Mouse (Mus musculus) adrenal gland, postnatal 10 days (tissue): ENCODE data around the gene Rnf8. TPM values are rescaled to one million over a fixed set of nuclear protein-coding genes. Genes with fewer than 3 reads are reported as not detected.

ENCODE experiments used
- DNase-seq: peaks from one replicate; pipeline ENCODE4 v3.0.0; 2021; ENCODE audit warnings: mixed read lengths
- total RNA-seq, 2 experiments: library from RNA; stranded (reverse); gene quantifications; 2 replicates each; pipeline ENCODE4 v1.2.3; 2021

The Rnf8 gene
- total RNA-seq, 2 experiments from 2014 or later = 43.1 to 50.7 TPM

DNA sequence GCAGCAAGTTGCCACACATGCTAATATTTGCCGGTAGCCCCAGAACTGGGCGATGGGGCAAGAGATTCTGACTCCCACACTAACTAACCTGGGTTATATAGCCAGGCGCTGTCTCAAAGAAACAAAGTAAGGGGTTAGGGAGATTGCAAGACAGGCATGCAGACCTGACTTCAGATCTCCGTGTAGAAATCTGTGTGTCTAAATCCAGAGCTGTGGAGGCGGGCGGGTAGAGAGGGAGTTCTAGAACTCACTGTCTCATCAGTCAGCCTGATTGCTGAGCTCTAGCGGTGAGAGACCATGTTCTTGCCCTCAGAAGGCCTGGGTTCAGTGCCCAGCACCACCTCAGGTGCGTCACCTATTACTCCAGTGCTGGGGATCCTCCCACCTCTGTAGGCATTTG is 8.9 kb downstream of the Rnf8 start:
- DNase-seq = no peak

DNA sequence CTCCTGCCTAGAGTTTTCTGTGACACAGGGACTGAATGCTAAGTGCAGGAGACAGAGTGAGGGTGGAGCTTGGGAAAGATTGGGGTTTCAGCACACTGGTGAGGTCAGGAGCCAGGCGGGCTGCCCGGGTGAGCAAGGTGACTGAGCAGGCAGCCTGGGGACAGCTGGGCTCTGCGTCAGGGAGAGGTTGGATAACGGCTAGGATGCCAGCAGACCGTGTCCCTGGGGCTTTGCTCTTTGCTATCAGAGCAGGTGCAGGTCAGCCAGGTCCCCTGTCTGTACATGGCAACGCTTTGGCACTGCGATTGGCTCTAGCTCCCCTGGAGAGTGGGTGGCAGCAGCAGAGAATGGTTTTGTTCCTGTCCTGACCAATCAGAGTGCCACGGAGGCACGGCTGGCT is 12.7 kb downstream of the Rnf8 start:
- DNase-seq = peak; percentile 50

DNA sequence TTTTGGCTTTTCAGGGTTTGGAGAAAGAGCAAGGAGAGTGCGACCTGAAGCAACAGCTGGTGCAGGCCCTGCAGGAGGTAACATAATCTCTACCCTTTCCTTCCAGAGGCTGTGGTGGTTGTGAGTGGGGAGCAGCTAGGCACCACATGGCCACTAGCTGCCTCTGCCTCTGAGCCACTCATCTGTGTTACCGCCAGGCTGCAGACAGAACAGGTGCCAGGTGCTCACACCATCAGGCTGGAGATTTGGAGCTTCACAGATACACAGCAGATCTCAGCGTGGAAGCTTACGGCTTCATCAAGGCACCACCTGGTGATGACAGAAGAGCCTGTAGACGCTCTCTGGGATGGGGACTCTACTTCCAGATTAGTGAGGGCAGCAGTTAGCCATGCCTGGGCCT is 14.4 kb downstream of the Rnf8 start:
- no peak for DNase-seq

DNA sequence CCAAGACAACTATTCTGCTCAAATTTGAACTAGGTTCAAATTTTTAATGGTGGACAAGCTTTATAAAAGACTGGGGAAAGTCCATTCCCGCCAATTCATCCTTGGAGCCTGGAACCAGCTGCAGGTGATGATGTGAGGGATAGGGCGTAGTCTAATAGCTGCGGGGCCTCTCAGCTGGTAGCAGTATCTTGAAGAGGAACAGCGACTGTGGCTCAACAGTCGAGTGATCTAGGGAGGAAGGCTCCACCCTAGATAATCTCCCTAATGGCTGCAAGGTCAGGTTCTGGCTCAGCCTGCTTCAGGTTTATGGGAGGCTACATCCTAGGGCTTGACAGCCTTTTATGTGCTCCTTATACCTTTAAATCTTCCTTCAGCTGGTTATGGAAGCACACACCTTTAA is 15.0 kb downstream of the Rnf8 start:
- no peak for DNase-seq

DNA sequence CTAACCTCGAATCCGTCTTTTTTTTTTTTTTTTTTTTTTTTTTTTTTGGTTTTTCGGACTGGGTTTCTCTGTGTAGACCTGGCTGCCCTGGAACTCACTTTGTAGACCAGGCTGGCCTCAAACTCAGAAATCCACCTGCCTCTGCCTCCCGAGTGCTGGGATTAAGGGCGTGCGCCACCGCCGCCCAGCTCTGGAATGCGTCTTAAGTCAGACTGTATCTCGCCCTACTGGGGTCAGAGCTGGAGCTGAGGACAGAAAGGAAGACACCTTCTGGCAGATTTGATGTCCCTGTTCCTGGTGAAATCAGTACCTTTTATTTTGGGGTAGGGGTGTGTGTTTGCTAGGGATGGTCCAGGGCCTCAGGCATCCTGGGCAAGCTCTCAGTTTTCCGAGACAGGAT is 17.7 kb downstream of the Rnf8 start:
- DNase-seq = no peak

DNA sequence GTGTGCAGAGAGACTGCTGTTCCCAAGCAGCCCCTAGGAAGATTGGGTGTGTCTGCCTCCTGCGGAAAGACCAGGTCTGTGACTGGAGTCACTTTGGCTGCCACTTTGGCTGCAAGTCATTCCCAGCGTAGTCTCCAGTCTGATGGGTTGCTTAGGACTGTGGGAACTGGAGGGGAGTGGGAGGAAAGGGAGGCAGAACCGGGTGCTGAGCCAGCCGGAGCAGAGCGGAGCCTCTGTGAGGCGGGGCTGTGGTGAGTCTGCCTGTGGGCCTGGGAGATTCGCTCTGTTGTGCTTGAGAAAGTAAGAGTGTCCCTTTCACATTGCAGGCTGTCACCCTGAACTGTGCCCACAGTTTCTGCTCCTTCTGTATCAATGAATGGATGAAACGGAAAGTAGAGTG is 20.9 kb downstream of the Rnf8 start:
- DNase-seq = no peak

DNA sequence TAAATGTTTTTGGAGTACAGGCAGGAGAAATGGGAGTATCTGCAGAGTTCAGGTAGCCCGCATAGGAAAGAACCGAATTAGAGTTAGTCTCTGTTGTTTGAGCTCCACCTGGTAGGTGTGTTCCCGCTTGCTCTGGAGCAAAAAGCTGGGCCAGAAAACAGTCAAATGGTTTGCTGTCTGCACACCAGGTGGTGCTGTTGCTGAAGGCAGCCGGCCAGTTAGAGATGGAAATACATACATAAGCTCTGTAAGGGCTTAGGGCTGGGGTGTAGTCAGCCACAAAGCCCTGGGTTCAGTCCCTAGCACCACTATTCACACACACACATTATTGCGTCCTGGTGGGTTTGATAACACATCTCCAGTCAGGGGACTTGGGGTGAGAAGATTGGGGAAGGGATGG is 21.5 kb downstream of the Rnf8 start:
- DNase-seq = peak; percentile 56

DNA sequence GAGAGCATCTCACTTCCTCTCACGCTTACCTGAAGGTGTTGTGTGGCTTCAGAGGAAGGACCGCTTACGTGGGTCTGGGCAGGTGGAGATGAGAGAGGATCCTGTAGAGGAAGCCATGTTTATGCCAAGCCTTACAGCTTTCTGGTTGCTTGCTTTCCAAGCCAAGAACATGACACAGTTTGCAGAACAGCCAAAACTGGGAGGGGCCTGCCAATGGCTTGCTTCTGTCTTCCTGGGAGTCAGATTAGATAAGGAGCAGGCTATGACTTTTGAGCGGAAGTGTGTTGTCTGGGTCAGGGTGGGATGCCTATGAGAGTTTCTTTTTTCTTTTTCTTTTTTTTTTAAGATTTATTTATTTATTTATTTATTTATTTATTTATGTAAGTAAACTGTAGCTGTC is 22.8 kb downstream of the Rnf8 start:
- DNase-seq = peak; percentile 49

DNA sequence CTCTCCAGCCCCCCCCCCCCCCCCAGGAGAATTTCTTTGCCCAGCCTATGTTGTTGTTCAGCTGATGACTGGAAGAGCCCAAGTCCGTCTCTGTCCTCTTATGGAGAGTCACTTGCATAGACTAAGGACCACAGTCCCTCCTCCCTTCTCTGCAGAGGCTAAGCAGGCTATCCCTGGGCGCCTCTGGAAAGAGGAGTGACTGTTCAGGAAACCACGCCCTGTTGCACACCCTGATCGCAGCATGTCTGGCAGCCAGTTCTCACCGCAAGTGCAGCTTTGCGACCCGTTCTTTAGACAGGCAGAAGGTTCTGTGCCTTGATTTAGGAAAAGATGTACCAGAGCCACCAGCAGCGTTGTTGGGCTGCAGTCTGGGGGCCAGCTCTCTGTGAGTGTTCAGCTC is 23.3 kb downstream of the Rnf8 start:
- no peak for DNase-seq

DNA sequence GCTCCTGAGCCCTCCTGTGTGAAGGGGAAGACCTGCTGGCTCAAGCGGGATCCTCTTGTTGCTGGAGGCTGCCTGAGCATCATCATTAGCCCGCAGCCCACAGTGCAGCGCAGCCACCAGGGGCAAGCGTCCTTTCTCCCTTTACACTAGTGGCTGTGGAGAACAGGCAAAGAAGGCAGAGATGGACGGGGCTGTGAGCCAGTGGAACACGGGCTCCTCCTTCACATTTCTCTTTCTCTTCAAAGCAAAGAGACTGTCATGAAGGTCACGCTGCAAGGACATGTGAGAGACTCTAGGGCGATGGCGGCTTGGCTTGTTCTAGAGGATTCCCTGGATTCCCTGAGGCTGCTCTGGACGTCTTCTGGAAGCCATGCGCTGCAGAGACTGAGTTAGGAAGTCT is 26.4 kb downstream of the Rnf8 start:
- DNase-seq = peak; percentile 75

DNA sequence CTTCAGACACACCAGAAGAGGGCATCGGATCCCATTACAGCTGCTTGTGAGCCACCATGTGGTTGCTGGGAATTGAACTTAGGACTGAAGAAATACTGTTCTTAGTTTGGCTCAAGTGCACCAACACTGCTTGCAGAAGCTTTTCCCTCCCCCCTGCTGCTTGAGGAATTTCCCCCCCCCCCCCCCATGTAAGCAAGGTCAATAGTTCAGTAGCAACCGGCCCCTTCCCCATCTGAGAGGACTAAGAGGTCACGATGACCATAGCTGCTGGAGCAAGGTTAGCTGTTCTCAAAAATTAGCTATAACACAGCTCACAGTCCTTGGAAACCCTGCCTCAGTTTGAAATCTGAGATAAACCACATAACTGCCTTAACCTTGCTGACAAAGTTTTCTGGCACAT is 27.6 kb downstream of the Rnf8 start:
- no peak for DNase-seq

DNA sequence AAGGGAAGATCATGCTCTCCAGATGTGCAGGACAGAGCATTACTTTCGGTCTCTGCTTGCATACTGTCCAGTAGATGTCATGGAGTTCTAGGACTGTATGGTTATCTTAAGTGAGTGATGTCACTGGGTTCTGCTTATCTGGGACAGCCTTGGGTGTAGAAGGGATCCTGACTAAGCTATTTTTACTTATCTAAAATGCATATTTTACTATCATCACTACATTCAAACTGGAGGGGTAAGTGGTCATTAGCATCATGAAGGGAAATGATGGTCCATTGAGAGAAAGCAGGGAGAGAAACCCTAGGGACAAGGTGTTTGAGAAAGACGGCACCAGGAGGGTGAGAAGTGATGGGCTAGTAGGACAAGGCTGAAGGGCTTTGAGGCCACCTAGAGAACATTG is 43.7 kb downstream of the Rnf8 start:
- no peak for DNase-seq

DNA sequence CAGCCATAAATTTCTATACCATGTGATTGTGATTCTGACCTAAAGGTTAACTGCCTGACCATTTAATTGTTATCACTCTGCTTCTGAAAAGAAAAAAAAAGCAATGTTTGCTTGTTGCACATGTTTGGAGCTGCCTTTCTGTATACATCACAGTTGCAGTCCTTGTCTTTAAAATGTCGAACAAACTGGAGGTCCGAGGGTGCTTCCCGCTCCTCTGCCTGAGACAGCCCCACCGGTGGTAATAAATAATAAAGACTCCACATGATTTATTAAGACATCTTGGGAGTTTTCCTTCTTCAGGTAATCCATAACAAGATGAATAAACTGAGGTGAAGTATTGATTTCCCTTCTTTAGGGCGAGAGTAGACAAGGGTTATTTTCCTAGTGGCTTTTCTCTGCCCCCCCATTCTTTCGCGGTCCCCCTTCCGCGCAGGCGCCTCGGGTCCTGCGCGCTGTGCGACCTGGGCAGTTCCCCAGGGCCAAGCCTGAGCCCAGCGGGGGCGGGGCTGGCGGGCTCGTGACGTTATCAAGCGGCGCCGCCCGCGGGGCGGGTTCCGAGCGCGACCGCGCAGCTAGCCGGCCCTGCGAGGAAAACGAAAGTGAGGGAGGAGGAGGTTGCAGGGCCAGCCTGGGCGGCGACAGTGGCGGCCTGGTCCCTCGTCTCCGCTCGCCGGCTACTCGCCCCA is 45.6 kb downstream of the Rnf8 start, which contains the start of gene Cmtr1:
Gene Cmtr1 (plus strand): TSS at position 520 of the 686 bp plus-strand sequence.
- DNase-seq = peak; percentile 99

DNA sequence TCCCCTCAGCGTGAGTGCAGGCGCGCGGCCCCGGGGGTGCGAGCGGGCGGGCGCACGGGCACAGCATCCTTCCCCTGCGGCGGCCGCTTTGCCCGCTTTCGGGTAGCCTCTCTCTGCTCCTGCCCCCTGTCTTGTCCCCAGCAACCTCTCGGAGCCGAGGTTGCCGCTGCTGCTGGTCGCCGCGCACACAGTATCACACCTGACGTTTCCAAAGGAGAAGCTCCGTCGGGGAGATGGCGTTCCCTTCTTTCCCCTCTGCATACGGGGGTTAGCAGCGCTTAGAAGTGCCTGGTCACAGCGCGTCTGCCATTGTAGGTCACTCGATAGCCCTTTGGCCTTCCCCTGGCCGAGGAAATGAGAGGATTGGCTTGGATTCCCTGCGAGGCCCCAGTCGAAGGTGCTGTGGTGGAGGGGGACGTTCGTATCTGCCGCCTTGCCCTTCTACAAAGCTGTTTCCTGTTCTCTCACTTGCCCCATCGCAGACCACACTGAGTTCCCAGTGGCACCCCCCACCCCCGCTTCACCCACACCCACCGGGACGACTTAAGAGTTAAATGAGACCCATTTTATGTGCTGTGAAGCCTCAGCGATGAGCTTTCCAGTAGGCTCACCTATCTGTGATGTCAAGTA is 46.3 kb downstream of the Rnf8 start:
- no peak for DNase-seq

DNA sequence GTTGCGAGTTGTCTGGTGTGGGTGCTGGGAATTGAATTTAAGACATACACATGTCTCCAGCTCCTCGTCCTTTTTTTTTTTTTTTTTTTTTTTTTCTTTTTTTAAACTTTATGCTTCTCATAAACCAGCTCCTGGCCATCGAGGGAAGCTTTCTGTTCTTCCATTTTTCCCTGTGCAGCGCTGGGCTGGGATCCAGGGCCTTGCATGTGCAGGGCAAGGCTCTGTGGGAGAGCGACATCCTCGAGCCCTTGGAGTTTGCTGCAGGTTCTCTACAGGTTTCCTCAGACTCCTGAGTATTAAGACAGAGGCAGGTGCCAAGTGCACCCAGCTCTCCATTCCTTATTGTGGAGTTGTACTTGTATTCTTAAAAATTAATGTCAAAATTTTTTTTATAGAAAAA is 47.6 kb downstream of the Rnf8 start:
- peak; percentile 28 for DNase-seq

DNA sequence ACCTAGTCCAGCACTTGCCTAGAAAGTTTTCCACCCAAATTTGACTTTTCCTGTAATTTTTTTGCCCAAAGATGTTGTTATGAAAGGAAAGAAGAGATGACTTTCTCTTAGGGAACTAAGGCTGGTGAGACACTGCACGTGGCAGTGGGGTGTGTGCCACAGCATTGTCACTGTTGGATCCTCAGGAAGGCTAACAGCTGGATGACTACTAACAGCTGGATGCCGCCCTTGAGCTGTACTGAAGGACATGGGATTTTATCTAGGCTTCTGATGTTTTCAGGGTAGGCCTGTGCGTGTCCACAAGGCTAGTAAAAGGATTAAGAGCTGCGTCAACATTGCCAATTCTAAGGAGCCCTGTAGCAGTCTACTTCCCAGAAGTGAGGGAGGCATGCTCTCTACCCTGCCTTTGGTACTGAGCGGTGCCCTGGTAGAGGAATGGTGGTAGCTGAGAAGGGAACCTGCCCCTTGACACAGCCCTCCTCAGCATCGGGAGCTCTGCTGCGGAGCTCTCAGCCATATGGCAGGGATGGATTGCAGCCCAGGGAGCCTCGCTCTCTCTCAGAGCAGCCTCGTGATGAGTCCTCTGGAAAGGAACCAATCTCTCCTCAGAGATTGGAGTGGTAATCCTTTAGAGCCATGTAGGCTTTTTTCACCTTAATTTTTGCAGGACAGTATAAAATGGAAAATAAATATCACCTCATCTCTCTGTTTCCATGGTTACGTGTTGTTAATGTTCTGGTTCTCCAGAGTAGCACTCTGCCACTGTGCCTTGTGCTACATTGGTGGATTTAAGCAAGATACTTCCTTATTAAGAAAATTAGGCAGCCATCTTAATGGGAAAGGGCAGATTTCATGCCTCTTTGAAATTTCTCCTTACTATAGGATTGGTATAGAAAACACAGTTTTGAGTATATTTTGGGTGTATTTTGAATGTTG is 53.7 kb downstream of the Rnf8 start:
- peak; percentile 31 for DNase-seq

DNA sequence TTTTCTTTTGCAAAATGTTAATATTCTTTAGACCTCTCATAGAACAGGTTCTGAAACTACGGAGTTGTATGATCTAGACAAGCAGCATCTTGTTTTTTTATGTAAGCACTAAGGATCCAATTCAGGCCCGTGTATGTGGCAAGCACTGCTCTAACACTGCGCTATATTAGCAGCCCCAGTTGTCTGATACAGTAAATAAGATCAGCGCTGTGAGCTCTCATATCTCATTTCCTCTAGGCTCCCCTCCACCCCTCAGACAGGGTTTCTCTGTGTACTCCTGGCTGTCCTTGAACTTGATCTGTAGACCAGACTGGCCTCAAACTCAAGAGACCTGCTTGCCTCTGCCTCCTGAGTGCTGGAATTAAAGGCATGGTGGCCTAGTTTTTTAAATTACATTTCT is 54.4 kb downstream of the Rnf8 start:
- no peak for DNase-seq

DNA sequence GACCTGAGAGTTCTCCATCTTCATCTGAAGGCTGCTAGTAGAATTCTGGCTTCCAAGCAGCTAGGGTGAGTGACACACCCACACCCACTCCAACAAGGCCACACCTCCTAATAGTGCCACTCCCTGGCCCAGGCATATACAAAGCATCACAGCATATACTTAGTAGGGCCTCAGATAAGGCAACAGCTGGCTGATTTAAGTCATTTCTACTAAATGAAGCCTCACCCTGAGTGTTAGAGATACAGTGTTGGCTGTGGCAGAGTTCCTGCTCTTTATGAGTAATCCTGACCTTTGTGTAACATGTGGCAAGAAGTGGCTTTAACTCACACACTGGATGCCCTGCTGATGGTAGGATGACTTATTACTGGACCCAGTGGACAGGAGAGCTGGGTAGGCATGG is 55.3 kb downstream of the Rnf8 start:
- DNase-seq = peak; percentile 19

DNA sequence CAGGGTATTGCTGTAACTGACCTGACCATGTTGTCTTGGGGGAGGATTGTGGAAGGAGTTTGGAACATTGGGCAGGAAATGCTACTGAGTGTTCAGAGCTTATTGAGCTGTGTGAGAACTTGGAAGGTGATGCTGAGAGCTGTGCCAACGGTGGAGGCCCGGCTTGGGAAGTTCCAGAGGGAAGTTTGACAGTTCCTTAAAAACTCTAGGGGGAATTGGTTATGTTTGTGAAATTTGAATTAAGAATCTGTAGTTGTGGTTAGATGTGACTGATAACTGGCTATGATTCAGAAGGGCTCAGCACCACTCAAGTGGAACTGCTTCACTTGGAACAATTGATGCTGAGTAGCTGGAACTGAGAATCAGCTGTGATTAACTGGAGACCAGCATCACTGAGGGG is 56.4 kb downstream of the Rnf8 start:
- no peak for DNase-seq

DNA sequence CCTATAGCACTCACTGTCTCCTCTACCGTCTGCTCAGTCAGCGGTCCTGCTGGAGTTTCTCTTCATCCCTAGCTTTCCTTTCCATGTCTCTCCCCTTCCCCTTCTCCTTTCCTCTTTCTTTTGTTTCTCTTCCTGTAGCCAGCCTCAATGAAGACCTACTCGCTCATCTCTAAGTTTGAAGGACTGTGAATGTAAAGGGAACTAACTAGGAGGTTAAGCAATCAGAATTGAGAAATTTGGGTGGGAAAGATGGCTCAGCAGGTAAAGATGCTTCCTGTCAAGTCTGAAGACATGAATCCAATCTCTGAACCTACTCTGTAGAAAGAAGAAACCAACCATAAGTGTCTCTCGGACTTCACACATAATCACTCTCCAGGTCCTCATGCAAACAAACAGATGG is 58.7 kb downstream of the Rnf8 start:
- DNase-seq = no peak

DNA sequence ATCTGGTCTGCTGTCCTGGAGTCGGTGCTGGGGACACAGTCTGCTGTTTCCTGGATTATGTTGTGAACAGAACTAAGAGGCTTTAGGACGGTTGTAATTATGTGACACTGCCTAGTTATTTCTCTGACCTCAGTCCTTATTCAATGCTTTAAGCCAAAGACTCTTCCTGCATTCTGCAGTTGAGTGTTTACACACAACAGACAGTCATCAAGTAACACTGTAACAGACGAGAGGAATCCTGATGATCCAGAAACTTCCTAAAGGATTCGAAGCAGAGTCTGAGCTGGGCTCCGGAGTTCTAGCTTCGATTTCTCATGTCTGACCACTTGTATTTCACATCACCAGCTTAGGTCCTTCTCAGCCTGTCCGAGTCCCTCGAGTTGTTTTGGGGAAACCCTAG is 63.9 kb downstream of the Rnf8 start:
- no peak for DNase-seq

DNA sequence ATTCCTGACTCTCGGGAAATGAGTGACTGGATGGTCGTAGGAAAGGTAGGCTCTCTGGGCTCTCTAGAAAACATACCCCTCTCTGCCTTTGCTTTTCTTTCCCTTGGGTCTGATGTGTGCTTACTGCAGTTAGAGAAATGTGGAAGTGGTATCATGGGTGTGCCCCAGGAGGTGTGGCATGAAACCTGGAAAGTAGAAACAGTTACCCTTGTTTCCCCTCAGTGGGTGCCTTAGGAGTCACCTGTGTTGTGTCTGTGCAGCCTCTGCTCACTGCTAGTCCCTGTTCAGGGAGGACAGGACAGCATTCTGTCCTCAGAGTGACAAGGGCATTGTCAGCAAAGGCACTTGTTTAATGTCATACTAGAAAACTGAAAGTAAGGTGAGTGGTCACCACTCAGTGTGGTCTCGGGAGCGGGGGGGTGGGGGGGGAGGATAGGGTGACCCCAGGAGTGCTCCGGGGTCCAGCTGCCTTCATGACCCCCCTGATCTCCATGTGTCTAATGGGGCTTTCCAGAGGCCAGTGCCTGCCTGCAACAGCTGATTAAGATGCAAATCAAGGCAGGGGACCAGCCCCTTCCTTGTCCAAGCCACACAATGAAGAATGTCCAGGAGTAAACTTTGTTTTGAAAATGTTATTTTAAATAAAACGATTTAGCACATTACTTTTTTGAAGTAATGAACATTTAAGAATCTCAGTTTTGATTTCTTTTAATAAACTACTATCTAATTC is 64.6 kb downstream of the Rnf8 start:
- DNase-seq = no peak

DNA sequence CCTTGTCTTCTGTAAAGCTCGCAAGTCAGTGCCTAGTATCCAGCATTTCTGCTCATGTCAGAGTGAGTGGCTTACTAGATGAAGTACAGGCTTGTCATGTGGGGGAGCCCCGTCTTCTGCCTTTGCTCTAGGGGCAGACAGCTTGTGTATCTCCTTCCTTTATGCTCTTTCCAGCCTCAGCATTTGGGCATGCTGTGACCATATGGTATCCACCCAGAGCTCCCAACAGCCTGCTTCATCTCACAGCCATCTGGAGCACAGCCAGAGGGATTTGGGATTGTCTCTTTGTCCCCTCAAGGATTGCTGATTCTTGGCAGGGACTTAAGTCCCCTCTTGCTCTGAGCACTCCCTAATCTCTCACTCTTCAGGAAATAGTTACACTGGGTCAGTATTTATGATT is 65.6 kb downstream of the Rnf8 start:
- no peak for DNase-seq
